Mouse (Mus musculus): Measurements from ENCODE around the gene Mis18a. TPM values are rescaled to one million over a fixed set of nuclear protein-coding genes. Genes with fewer than 3 reads are reported as not detected.

The Mis18a gene
- polyA plus RNA-seq, 1 experiment from 2014 or later: 99.0 TPM

DNA sequence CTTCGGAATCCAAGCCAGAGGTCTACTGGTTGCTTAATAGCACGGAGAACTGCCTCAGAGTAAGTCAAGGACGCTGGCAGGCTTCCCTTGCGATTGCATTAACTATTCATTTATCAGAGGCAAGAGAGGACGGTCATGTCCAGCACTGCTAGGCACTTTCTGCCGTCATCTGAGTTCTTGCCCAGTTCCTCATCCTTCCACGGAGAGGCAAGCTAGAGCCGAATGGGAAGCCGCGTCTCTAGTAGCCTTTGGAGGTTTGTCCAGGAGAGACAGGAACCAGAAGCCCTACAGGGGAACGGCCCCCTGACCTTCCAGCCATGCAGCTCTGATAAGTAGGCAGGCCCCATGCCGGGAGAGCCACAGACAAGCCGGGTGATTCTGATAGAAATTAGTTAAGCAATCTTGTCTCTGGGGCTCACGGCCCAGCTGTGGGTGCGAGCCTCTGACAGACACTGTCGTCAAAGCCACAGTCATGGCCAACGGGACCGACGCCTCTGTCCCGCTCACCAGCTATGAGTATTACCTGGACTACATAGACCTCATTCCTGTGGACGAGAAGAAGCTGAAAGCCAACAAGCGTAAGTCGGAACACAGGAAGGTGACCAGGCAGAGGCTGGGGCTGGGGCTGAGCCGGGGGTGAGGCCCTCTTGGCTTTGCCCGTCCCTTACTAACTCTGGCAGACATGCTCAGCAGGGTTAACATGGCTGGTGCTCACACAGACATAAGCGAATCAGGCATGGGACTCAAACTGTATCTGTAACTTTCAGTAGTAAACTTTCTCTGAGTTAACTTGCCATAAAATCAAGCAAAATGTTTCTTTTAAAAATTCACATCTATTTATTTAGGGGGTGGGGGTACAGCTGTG, 11.1 kb upstream of the Mis18a start, which contains the start of gene Mrap:
TSS of gene Mrap (plus strand) at position 116 of the 865 bp plus-strand sequence.
- Histone ChIP-seq H3K4me3 (no peak within 1 kb of the TSS), H3K9me3 (no peaks in the 10 kb centered on the region), H3K36me3 (replicated peaks) (no peaks in the 10 kb centered on the region), H3K4me1 (peaks cover 26% of the 10 kb centered on the region), H3K27ac (replicated peaks) (peak within 1 kb of the TSS; percentile 32; the same call in 1 of the 2 replicates), H3K27me3 (replicated peaks; ENCODE audit: low read depth, poor library complexity, severe bottlenecking) (no peaks in the 10 kb centered on the region)
- WGBS: 88% methylated on average over 26 of the region's 26 CpGs
- no peak for DNase-seq (ENCODE audit: low spot score)

DNA sequence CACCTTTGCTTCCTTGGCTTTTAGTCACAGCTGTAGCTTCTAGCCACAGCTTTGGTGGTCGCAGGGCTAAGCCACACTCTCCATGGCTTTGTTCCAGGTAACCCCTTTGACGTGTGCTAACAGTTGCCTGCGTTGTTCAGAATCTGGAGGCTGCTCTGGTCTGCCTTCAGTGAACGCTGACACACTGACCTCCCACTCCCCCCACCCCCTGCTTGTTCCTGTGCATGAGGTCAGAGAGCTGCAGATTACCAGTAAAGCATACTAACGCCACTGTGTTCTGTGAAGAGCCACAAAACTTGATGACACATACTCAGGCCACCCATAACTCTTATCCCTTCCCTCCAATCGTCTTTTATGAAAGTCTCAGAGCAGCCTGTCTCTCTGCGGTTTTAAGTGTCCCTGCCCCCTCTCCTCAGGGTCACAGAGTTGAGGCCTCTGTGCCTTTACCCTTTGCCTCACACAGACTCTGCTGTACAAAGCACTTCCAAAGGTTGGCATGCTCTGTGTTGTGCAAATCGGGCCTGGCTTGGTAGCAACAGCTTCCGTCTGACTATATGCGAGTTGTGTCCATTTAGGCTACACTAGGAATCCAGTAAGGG, 9.6 kb upstream of the Mis18a start:
- no peaks in the 10 kb centered on the region for H3K27me3 ChIP-seq (replicated peaks; ENCODE audit: low read depth, poor library complexity, severe bottlenecking)
- peak overlapping the region; percentile 21; the same call in 1 of the 2 replicates for H3K27ac ChIP-seq (replicated peaks)
- 71% methylated on average over 10 of the region's 10 CpGs for WGBS
- DNase-seq (ENCODE audit: low spot score): no peak
- H3K36me3 ChIP-seq (replicated peaks): no peaks in the 10 kb centered on the region
- 0 out of 2 replicates have a peak, but pooled peaks cover 2% of the 10 kb centered on the region for H3K9me3 ChIP-seq
- peaks cover 14% of the 10 kb centered on the region for H3K4me1 ChIP-seq
- no peak overlapping the region for H3K4me3 ChIP-seq

DNA sequence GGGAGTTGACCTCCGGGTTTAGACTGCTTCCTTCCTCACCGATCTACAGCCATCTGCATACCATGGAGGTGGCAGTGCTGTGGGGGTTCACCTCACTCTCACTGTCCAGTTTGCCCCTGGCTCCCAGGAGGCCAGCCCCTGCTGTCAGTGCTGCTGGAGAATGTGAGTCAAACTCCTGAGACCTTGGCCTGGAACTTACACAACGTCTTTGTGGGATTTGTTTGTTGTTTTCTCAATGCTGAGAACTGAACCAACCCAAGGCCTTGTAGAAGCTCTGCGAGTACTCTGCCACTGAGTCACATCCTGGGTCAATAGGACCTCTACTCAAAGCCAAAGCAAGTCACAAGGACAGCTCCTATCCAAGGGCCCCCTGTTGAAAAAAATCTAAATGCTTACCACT, 8.4 kb upstream of the Mis18a start:
- 80% methylated on average over 4 of the region's 4 CpGs for WGBS
- H3K36me3 ChIP-seq (replicated peaks): no peaks in the 10 kb centered on the region

DNA sequence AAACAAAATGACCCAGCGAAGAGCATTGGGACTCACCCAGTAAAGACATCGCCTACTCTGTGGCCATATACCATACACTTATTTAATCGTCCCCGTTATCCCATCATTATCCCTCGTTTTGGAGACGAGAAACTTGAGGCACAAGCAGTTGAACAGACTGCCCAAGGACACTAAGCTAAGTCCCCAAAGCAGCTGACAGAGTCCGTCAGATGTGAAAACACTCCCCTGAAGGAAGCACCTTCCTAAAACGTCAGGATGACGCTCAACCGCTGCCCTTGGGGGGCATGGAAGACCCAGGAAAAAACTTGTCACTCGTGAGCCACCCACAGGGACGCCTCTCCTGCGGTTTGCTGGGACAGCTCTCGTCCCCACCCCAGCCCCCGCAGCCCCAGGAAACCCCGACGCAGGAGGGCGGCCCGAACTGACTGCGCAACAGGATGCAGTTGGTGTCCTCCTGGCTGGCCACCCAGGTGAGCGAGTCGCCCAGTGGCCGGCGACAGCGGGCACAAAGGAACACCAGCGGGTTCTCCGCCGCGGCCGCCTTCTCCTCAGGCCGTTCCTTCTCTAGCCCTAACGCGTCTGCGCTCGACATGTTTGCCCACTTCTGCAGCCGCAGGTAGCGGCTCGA, 490 bp downstream of the Mis18a start:
- no peak for DNase-seq (ENCODE audit: low spot score)
- WGBS: 6% methylated on average over 38 of the region's 38 CpGs

More for the DNA sequence above, 8.4 kb upstream of the Mis18a start:
- peaks cover 10% of the 10 kb centered on the region for H3K4me1 ChIP-seq
- 0 out of 2 replicates have a peak, but pooled peaks cover 2% of the 10 kb centered on the region for H3K9me3 ChIP-seq
- H3K27ac ChIP-seq (replicated peaks): no peak overlapping the region
- H3K4me3 ChIP-seq: no peak overlapping the region
- H3K27me3 ChIP-seq (replicated peaks; ENCODE audit: low read depth, poor library complexity, severe bottlenecking): no peaks in the 10 kb centered on the region
- no peak for DNase-seq (ENCODE audit: low spot score)

DNA sequence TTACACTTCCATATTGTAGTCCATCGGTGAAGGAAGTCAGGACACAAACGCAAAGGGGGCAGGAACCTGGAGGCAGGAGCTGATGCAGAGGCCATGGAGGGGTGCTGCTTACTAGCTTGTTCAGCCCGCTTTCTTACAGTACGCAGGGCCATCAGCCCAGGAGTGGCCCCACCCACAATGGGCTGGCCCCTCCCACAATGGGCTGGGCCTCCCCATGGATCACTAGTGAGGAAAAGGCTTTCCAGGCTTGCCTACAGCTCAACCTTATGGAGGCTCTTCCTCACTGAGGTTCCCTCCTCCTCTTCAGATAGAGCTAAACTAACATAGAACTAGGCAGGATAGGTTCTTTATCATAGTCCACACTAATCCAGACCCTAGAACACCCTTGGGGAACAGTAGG, 3.2 kb downstream of the Mis18a start:
- no peak for DNase-seq (ENCODE audit: low spot score)
- WGBS: 92% methylated on average over 4 of the region's 4 CpGs
- Histone ChIP-seq H3K4me1 (peaks cover 14% of the 10 kb centered on the region), H3K27ac (replicated peaks) (no peak overlapping the region), H3K9me3 (no peaks in the 10 kb centered on the region), H3K36me3 (replicated peaks) (peaks cover 66% of the 10 kb centered on the region), H3K27me3 (replicated peaks; ENCODE audit: low read depth, poor library complexity, severe bottlenecking) (no peaks in the 10 kb centered on the region), H3K4me3 (no peak overlapping the region)

More for the DNA sequence above, 490 bp downstream of the Mis18a start:
- Histone ChIP-seq H3K27me3 (replicated peaks; ENCODE audit: low read depth, poor library complexity, severe bottlenecking) (no peaks in the 10 kb centered on the region), H3K4me1 (peaks cover 14% of the 10 kb centered on the region), H3K9me3 (no peaks in the 10 kb centered on the region), H3K27ac (replicated peaks) (peak overlapping the region; percentile 89), H3K36me3 (replicated peaks) (peaks cover 40% of the 10 kb centered on the region), H3K4me3 (peak overlapping the region; percentile 98)

DNA sequence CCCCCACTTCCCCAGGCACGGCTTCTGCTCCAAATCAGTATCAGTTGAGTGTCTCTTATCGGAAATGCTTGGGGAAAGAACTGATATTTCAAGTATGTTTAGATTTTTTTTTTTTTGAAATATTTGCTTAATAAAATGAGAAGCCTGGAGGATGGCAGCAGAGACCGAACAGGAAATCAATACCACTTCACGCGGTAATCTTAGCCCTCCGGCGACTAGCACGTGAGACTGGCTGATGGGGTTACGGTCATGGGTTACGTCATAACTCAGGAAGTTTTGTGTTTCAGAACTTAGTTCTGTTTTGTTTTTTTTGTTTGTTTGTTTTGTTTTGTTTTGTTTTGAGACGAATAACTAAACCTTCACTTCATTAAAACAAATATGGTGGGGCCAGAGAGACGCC, 16.9 kb downstream of the Mis18a start:
- no peak for DNase-seq (ENCODE audit: low spot score)
- H3K36me3 ChIP-seq (replicated peaks): no peaks in the 10 kb centered on the region
- H3K9me3 ChIP-seq: no peaks in the 10 kb centered on the region
- H3K4me1 ChIP-seq: peaks cover 53% of the 10 kb centered on the region
- H3K4me3 ChIP-seq: no peak overlapping the region; the same call in 1 of the 2 replicates
- peaks cover 7% of the 10 kb centered on the region; the same call in 1 of the 2 replicates for H3K27me3 ChIP-seq (replicated peaks; ENCODE audit: low read depth, poor library complexity, severe bottlenecking)
- 73% methylated on average over 12 of the region's 12 CpGs for WGBS
- H3K27ac ChIP-seq (replicated peaks): peak overlapping the region; percentile 54; the same call in 1 of the 2 replicates

DNA sequence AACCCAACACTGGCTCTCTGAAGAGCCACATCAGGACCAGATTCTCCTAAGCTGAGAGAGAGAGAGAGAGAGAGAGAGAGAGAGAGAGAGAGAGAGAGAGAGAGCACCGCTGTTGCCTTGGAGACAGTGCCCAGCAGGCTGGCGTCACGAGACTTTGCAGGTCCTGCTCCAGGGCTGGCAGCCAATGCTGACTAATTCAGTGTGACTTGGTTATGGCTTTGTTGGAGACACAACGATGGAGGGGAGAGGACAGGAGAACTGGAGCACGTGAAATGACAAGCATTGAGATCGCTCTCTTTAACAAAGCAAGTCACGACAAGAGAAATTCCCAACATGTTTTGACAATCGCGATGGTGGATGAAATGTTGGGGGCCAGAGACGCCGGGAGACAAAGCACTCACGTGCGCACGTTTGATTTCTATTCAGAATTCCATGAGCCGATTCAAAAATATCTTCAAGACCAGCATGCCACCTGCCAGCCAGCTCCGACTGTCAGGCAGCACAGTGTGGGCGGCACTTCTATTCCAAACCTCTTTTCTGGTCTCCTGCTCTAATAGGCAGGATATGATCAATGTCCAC, 17.4 kb downstream of the Mis18a start:
- H3K9me3 ChIP-seq: 0 out of 2 replicates have a peak, but pooled peaks cover 2% of the 10 kb centered on the region
- peak; percentile 48 for DNase-seq (ENCODE audit: low spot score)
- H3K27ac ChIP-seq (replicated peaks): peak overlapping the region; percentile 54
- H3K4me3 ChIP-seq: peak overlapping the region; percentile 17; the same call in 1 of the 2 replicates
- 57% methylated on average over 17 of the region's 17 CpGs for WGBS
- peaks cover 7% of the 10 kb centered on the region; the same call in 1 of the 2 replicates for H3K27me3 ChIP-seq (replicated peaks; ENCODE audit: low read depth, poor library complexity, severe bottlenecking)
- peaks cover 54% of the 10 kb centered on the region for H3K4me1 ChIP-seq
- H3K36me3 ChIP-seq (replicated peaks): no peaks in the 10 kb centered on the region

DNA sequence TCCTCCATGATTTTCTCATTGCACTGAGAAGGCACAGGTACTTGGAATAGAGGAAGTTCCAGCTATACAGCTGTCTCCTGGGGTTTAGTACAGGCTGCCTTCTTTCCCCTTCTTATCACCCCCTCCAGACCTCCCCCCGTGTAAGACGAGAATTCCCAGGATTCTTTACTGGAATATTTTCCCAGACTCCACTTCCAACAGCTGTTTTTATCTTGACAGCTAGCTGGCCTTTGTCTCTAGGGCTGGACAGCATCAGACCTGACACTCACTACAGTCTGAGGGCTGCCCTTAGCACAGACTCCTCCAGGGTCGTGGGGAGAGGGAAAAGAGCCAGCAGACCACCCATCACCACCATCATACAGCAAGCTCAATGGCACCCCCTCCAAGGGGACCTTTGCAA, 20.9 kb downstream of the Mis18a start:
- Histone ChIP-seq H3K4me3 (no peak overlapping the region), H3K36me3 (replicated peaks) (no peaks in the 10 kb centered on the region), H3K27me3 (replicated peaks; ENCODE audit: low read depth, poor library complexity, severe bottlenecking) (no peaks in the 10 kb centered on the region), H3K27ac (replicated peaks) (peak overlapping the region; percentile 44; the same call in 1 of the 2 replicates), H3K9me3 (0 out of 2 replicates have a peak, but pooled peaks cover 2% of the 10 kb centered on the region), H3K4me1 (peaks cover 57% of the 10 kb centered on the region)
- no peak for DNase-seq (ENCODE audit: low spot score)
- WGBS: 40% methylated on average over 3 of the region's 3 CpGs

DNA sequence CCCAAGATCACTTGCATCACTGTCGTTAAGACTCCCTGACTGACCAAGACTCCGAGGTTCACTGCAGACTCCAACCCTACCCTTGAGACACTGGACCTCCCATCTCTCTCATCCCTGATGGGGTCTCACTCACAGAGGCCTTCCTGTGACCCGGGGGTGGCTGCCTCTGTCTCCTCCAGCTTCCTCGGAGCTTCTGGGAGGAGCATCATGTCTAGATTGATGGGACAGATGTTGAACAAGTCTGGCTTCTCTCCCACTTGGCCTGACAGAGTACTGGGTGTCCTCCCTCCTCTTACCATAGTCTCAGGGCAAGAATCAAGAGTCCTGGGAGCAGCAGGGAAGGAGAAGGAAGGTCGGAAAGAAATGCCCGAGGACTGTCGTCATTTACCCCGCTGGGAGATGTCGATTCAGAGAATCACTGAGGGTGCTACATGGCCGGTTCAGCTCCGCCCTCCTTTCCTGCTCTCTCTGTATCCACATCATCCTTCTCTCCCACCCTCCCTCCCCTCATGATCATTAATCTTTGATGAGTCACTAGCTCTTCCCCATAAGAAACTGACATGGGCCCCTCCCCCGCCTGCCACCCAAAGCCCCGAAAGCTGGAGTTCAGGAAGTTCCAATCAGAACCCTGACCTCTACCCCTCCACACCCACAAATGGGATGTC, 22.9 kb downstream of the Mis18a start:
- Histone ChIP-seq H3K4me1 (peaks cover 39% of the 10 kb centered on the region), H3K27me3 (replicated peaks; ENCODE audit: low read depth, poor library complexity, severe bottlenecking) (no peaks in the 10 kb centered on the region), H3K9me3 (0 out of 2 replicates have a peak, but pooled peaks cover 2% of the 10 kb centered on the region), H3K36me3 (replicated peaks) (no peaks in the 10 kb centered on the region), H3K4me3 (no peak overlapping the region), H3K27ac (replicated peaks) (peak overlapping the region; percentile 73)
- 64% methylated on average over 13 of the region's 13 CpGs for WGBS
- no peak for DNase-seq (ENCODE audit: low spot score)

DNA sequence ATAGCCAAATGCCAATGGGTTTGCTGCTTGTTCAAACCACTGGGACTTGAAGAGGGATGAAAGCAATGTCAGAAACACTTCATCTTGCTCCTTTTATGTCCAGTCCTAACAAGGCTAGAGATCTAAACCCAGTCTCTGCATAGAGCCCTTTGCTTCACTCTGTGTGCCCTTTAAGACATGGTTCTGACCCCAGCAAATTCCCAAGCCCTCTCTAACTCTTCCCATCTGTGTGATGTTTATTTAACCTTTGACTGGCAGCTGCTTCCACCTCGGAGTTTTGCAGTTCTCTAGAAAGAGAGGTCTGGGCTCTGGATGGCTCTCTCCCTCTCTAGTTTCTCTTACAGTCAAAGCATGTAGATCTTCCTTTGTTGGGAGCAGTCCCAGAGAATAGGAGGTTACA, 23.6 kb downstream of the Mis18a start:
- DNase-seq (ENCODE audit: low spot score): peak; percentile 65

DNA sequence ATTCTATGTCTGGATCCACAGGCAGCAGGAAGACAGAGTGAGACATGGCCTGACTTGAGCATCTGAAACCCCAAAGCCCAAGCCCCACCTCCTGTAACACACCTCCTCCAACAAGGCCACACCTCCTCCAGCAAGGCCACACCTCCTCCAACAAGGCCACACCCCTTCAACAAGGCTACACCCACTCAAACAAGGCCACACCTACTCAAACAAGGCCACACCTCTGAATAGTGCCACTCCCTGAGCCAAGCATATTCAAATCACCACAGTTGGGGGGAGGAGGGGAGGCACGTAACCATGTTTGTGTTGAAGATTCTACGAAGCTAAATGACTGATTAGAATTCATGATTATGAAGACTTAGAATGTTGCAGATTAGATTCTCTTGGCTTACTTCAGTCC, 25.7 kb downstream of the Mis18a start:
- H3K9me3 ChIP-seq: 0 out of 2 replicates have a peak, but pooled peaks cover 2% of the 10 kb centered on the region
- H3K36me3 ChIP-seq (replicated peaks): no peaks in the 10 kb centered on the region
- no peak for DNase-seq (ENCODE audit: low spot score)
- 92% methylated on average over 2 of the region's 2 CpGs for WGBS
- H3K27me3 ChIP-seq (replicated peaks; ENCODE audit: low read depth, poor library complexity, severe bottlenecking): no peaks in the 10 kb centered on the region
- no peak overlapping the region for H3K27ac ChIP-seq (replicated peaks)
- peaks cover 31% of the 10 kb centered on the region for H3K4me1 ChIP-seq
- no peak overlapping the region for H3K4me3 ChIP-seq

More for the DNA sequence above, 23.6 kb downstream of the Mis18a start:
- Histone ChIP-seq H3K4me1 (peaks cover 33% of the 10 kb centered on the region), H3K27ac (replicated peaks) (peak overlapping the region; percentile 73), H3K36me3 (replicated peaks) (no peaks in the 10 kb centered on the region), H3K9me3 (0 out of 2 replicates have a peak, but pooled peaks cover 2% of the 10 kb centered on the region), H3K27me3 (replicated peaks; ENCODE audit: low read depth, poor library complexity, severe bottlenecking) (no peaks in the 10 kb centered on the region), H3K4me3 (no peak overlapping the region)
- 6% methylated on average over 1 of the region's 1 CpGs for WGBS

Measured in embryonic facial prominence, embryonic 10.5 days (tissue).